Mouse (Mus musculus): ENCODE measurements around the gene Ska3.

DNA sequence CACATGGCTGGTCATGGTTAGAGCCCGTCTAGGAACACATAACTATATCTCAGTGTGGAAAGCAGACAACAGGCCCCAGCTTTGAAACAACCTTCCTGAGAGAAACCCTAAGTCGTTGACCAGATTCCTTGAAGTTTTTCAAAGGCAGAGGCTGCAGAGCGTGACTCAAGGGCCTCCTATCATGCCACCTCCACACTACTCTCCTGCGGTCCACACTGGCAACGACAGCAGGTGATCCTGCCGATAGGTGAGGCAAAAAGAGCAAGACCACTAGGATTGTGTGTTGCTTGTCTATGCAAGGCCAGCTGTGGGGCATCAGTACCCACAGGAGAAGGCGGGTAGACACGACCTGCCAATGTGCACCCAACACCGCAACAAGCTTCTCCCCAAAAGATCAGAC is 36.2 kb downstream of the Ska3 start:
- TF ChIP-seq FLI1 (IDR thresholded peaks at IDR 0.05; ENCODE audit: low read length) (no peak), GATA1 (IDR thresholded peaks at IDR 0.05; ENCODE audit: borderline replicate concordance, low read length) (no peak)

All from megakaryocyte, embryonic 14.5 days (primary cell).